Mouse (Mus musculus): ENCODE data around the gene Tm9sf3. TPM values are rescaled to one million over a fixed set of nuclear protein-coding genes. Genes with fewer than 3 reads are reported as not detected.
A peak's percentile ranks its signal among the peaks of the same experiment; 100 is the strongest.

The Tm9sf3 gene
- polyA plus RNA-seq, 1 experiment: 33.5 TPM

- Histone ChIP-seq H3K27me3 (ENCODE audit: control insufficient read depth, insufficient read depth, low read length) (no peaks in the 10 kb centered on the region), H3K4me1 (ENCODE audit: control insufficient read depth, insufficient read depth, insufficient read length, low read length) (peaks cover 4% of the 10 kb centered on the region; the same call in 1 of the 2 replicates), H3K27ac (ENCODE audit: insufficient read depth, low read depth, low read length) (no peak overlapping the region), H3K36me3 (ENCODE audit: control insufficient read depth, insufficient read depth, low read length) (0 out of 2 replicates have a peak, but pooled peaks cover 3% of the 10 kb centered on the region), H3K4me3 (ENCODE audit: low read depth, low read length) (no peak overlapping the region)
- TF ChIP-seq POLR2A (IDR thresholded peaks at IDR 0.05; ENCODE audit: low read depth, low read length): no peak
- no peak for TF ChIP-seq CTCF (IDR thresholded peaks at IDR 0.05; ENCODE audit: extremely low read depth, insufficient read length, insufficient replicate concordance, low read depth, low read length)
- WGBS: 92% methylated on average over 8 of the region's 8 CpGs
Measured at GRCm38 (mm10) chr19:41299446-41299845, 35.6 kb upstream of the Tm9sf3 start.

DNA sequence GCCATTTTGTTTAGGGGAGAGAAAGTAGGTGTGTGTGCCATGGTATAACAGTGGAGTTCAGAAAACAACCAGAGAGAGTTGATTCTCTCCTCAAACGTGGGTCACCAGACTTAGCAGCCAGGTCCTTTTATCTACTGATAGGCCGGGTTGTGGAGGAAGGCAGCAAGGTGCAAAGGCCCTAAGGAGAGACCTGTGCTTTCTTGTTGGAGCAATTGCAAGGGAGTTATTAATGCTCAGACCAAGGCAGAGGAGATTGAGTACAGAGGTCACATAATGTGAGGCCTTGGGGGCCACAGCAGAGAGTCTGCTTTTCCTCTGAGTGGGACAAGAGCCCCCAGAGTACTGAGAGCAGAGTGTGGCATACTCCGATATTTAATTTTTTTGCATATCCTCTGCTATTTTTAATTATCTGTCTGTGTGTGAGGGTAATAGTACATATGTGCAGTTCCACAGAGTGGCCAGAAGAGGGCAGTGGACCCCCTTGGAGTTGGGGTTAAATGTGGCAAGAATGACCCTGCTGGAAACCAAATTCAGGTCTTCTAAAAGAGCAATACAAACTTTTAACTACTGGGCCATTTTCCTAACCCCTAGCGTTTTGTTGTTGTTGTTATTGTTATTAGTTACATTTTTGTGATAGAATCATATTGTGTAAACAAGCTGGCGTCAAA is 27.3 kb upstream of the Tm9sf3 start:
- Histone ChIP-seq H3K4me3 (ENCODE audit: low read depth, low read length) (no peak overlapping the region), H3K36me3 (ENCODE audit: control insufficient read depth, insufficient read depth, low read length) (0 out of 2 replicates have a peak, but pooled peaks cover 1% of the 10 kb centered on the region), H3K27ac (ENCODE audit: insufficient read depth, low read depth, low read length) (no peak overlapping the region), H3K27me3 (ENCODE audit: control insufficient read depth, insufficient read depth, low read length) (no peaks in the 10 kb centered on the region), H3K4me1 (ENCODE audit: control insufficient read depth, insufficient read depth, insufficient read length, low read length) (peaks cover 22% of the 10 kb centered on the region)
- TF ChIP-seq POLR2A (IDR thresholded peaks at IDR 0.05; ENCODE audit: low read depth, low read length): no peak
- peak; percentile 58; the same call in 1 of the 2 replicates for TF ChIP-seq CTCF (IDR thresholded peaks at IDR 0.05; ENCODE audit: extremely low read depth, insufficient read length, insufficient replicate concordance, low read depth, low read length)
- 70% methylated on average over 5 of the region's 5 CpGs for WGBS

DNA sequence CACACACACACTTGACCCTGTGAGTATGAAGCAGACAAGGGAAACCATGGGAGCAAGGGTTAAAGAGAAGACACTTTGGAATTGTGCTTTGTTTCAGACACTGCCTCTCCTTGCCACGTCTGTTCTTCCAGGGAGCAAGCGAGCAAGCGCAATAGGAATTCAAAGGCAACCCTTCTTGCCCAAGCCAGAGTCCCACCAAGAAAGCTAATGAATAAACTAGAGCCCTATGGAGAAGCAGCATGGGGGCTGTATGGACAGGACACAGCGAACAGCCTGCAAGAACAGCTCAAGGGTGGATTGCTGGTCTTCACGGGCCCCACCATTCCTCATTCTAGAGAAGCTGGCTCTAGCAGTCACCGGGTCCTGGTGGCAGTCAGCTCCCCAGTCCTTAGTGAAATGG is 24.8 kb upstream of the Tm9sf3 start:
- TF ChIP-seq POLR2A (IDR thresholded peaks at IDR 0.05; ENCODE audit: low read depth, low read length): no peak
- no peak for TF ChIP-seq CTCF (IDR thresholded peaks at IDR 0.05; ENCODE audit: extremely low read depth, insufficient read length, insufficient replicate concordance, low read depth, low read length)
- WGBS: 76% methylated on average over 6 of the region's 6 CpGs
- Histone ChIP-seq H3K36me3 (ENCODE audit: control insufficient read depth, insufficient read depth, low read length) (no peaks in the 10 kb centered on the region), H3K27me3 (ENCODE audit: control insufficient read depth, insufficient read depth, low read length) (no peaks in the 10 kb centered on the region), H3K27ac (ENCODE audit: insufficient read depth, low read depth, low read length) (no peak overlapping the region), H3K4me1 (ENCODE audit: control insufficient read depth, insufficient read depth, insufficient read length, low read length) (peaks cover 33% of the 10 kb centered on the region), H3K4me3 (ENCODE audit: low read depth, low read length) (no peak overlapping the region)

DNA sequence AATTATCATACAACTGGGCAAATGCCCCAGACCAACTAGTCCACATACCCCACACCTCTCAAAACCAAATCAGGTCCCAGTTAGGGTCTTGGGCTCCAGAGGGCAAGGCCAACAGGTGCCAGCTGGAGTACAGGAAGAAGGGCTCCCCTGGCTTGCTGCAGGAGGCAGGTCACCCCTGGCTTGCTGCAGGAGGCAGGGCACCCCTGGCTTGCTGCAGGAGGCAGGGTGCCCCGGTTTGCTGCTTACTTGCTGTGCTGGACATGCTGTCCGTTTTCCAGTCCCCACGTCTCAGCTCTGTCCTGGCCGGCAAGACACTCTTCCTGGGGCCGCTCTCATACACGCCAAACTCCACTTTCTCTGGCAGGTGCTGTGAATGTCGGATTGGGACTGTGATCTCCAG is 23.4 kb upstream of the Tm9sf3 start:
- TF ChIP-seq POLR2A (IDR thresholded peaks at IDR 0.05; ENCODE audit: low read depth, low read length) (no peak), CTCF (IDR thresholded peaks at IDR 0.05; ENCODE audit: extremely low read depth, insufficient read length, insufficient replicate concordance, low read depth, low read length) (no peak)
- WGBS: 66% methylated on average over 7 of the region's 7 CpGs

GRCm38 (mm10) chr19:41284515-41284914 is 20.7 kb upstream of the Tm9sf3 start:
- H3K36me3 ChIP-seq (ENCODE audit: control insufficient read depth, insufficient read depth, low read length): no peaks in the 10 kb centered on the region
- H3K27me3 ChIP-seq (ENCODE audit: control insufficient read depth, insufficient read depth, low read length): no peaks in the 10 kb centered on the region
- no peak for TF ChIP-seq POLR2A (IDR thresholded peaks at IDR 0.05; ENCODE audit: low read depth, low read length)
- TF ChIP-seq CTCF (IDR thresholded peaks at IDR 0.05; ENCODE audit: extremely low read depth, insufficient read length, insufficient replicate concordance, low read depth, low read length): no peak
- H3K4me3 ChIP-seq (ENCODE audit: low read depth, low read length): no peak overlapping the region
- H3K4me1 ChIP-seq (ENCODE audit: control insufficient read depth, insufficient read depth, insufficient read length, low read length): peaks cover 53% of the 10 kb centered on the region
- H3K27ac ChIP-seq (ENCODE audit: insufficient read depth, low read depth, low read length): peak overlapping the region; percentile 89
- WGBS: 19% methylated on average over 6 of the region's 6 CpGs

More for the DNA sequence above, 23.4 kb upstream of the Tm9sf3 start:
- Histone ChIP-seq H3K4me1 (ENCODE audit: control insufficient read depth, insufficient read depth, insufficient read length, low read length) (peaks cover 44% of the 10 kb centered on the region), H3K27ac (ENCODE audit: insufficient read depth, low read depth, low read length) (peak overlapping the region; percentile 68), H3K36me3 (ENCODE audit: control insufficient read depth, insufficient read depth, low read length) (no peaks in the 10 kb centered on the region), H3K4me3 (ENCODE audit: low read depth, low read length) (no peak overlapping the region), H3K27me3 (ENCODE audit: control insufficient read depth, insufficient read depth, low read length) (no peaks in the 10 kb centered on the region)

- WGBS: 70% methylated on average over 5 of the region's 5 CpGs
Measured at GRCm38 (mm10) chr19:41282718-41283117, 18.9 kb upstream of the Tm9sf3 start.

DNA sequence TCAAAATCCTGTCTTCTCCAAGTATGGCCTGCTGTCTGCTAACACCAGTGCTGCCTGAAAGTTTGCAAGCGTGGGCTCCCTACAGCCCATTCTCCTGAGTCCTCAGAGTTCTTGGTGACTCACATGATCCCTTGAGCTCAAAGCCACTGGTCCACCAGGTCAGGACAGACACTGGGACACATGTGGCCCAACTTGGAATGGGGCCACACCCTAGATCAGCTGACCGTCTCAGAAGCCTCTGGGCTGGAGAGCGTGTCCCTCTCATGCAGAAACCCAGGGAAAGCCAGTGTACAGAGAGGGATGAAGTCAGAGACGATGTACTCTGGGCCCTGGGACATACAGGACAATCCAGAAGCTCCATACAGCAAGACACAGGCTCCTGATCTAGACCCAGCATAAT is 18.4 kb upstream of the Tm9sf3 start:
- no peak overlapping the region for H3K4me3 ChIP-seq (ENCODE audit: low read depth, low read length)
- H3K27ac ChIP-seq (ENCODE audit: insufficient read depth, low read depth, low read length): peak overlapping the region; percentile 16; the same call in 1 of the 2 replicates
- H3K36me3 ChIP-seq (ENCODE audit: control insufficient read depth, insufficient read depth, low read length): no peaks in the 10 kb centered on the region
- WGBS: 86% methylated on average over 4 of the region's 4 CpGs
- H3K27me3 ChIP-seq (ENCODE audit: control insufficient read depth, insufficient read depth, low read length): no peaks in the 10 kb centered on the region
- TF ChIP-seq POLR2A (IDR thresholded peaks at IDR 0.05; ENCODE audit: low read depth, low read length): no peak
- no peak for TF ChIP-seq CTCF (IDR thresholded peaks at IDR 0.05; ENCODE audit: extremely low read depth, insufficient read length, insufficient replicate concordance, low read depth, low read length)
- H3K4me1 ChIP-seq (ENCODE audit: control insufficient read depth, insufficient read depth, insufficient read length, low read length): peaks cover 44% of the 10 kb centered on the region

More at GRCm38 (mm10) chr19:41282718-41283117, 18.9 kb upstream of the Tm9sf3 start:
- TF ChIP-seq POLR2A (IDR thresholded peaks at IDR 0.05; ENCODE audit: low read depth, low read length): no peak
- no peak for TF ChIP-seq CTCF (IDR thresholded peaks at IDR 0.05; ENCODE audit: extremely low read depth, insufficient read length, insufficient replicate concordance, low read depth, low read length)
- peak overlapping the region; percentile 16; the same call in 1 of the 2 replicates for H3K27ac ChIP-seq (ENCODE audit: insufficient read depth, low read depth, low read length)
- peaks cover 49% of the 10 kb centered on the region for H3K4me1 ChIP-seq (ENCODE audit: control insufficient read depth, insufficient read depth, insufficient read length, low read length)
- H3K27me3 ChIP-seq (ENCODE audit: control insufficient read depth, insufficient read depth, low read length): no peaks in the 10 kb centered on the region
- no peaks in the 10 kb centered on the region for H3K36me3 ChIP-seq (ENCODE audit: control insufficient read depth, insufficient read depth, low read length)
- no peak overlapping the region for H3K4me3 ChIP-seq (ENCODE audit: low read depth, low read length)

Data from small intestine, adult 2 months (tissue).